Mouse (Mus musculus): ENCODE data around the gene Dok3. TPM values are rescaled to one million over a fixed set of nuclear protein-coding genes. Genes with fewer than 3 reads are reported as not detected.

Dok3 gene
- total and polyA plus RNA-seq, 3 experiments = 9.0 to 38.4 (median 30.3) TPM

DNA sequence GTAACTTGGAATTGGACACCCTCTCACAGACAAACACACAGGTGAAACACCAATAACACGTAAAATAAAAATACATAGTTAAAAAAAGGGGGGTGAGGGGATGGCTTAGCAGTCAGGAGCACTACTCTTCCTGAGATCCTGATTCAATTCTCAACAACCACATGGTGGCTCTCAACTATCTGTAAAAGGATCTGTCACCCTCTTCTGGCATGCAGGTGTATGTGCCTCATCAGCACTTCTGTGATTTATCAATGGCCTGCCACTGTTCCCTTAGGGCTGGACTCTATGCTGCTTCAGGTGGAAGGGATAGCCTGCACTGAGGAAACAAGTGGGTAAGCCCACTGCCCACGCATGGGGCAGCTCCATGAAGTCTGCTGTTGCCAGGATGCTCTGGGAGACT lies 11.8 kb upstream of the Dok3 start:
- Histone ChIP-seq H3K9ac (ENCODE audit: insufficient read depth, low read depth) (no peak overlapping the region), H3K27me3 (replicated peaks) (no peaks in the 10 kb centered on the region), H3K4me1 (ENCODE audit: control insufficient read depth in 1 of 2, insufficient read depth in 2 of 2) (peaks cover 0 to 8% of the 10 kb centered on the region in 2 experiments; a peak in 3 of 4 replicates), H3K27ac (ENCODE audit: insufficient read depth, low read depth) (no peak overlapping the region), H3K79me2 (replicated peaks; ENCODE audit: control insufficient read depth, extremely low read depth, insufficient read depth, poor library complexity, severe bottlenecking) (no peaks in the 10 kb centered on the region; the same call in 1 of the 2 replicates), H3K36me3 (replicated peaks in 1 of 2; ENCODE audit: control insufficient read depth in 1 of 2, insufficient read depth in 1 of 2, low read length in 1 of 2) (peaks cover 66 to 86% of the 10 kb centered on the region in 2 experiments), H3K4me2 (ENCODE audit: insufficient read depth, low read depth, poor library complexity, severe bottlenecking) (no peak overlapping the region), H3K4me3 (replicated peaks in 1 of 3; ENCODE audit: low read depth in 2 of 3, low read length in 2 of 3, poor library complexity in 1 of 3) (no peak overlapping the region), H3K9me3 (replicated peaks; ENCODE audit: low read length) (no peaks in the 10 kb centered on the region)
- TF ChIP-seq ZC3H11A (IDR thresholded peaks at IDR 0.05; ENCODE audit: low read depth, low read length) = no peak
- TF ChIP-seq ELF1 (IDR thresholded peaks at IDR 0.05; ENCODE audit: low read depth, low read length) = no peak
- peak; percentile 60; the same call in 1 of the 2 replicates for TF ChIP-seq MYC (IDR thresholded peaks at IDR 0.05; ENCODE audit: low read depth, low read length)
- TF ChIP-seq MXI1 (IDR thresholded peaks at IDR 0.05; ENCODE audit: low read depth, low read length) = no peak
- TF ChIP-seq NELFE (IDR thresholded peaks at IDR 0.05; ENCODE audit: low read depth, low read length) = no peak
- peak; percentile 79 for TF ChIP-seq MAFK (IDR thresholded peaks at IDR 0.05; ENCODE audit: insufficient replicate concordance, low read length)
- no peak for TF ChIP-seq ZNF384 (IDR thresholded peaks at IDR 0.05; ENCODE audit: low read depth, low read length)
- no peak for TF ChIP-seq ETS1 (conservative IDR thresholded peaks at IDR 0.05; ENCODE audit: low read depth, low read length)
- TF ChIP-seq PAX5 (IDR thresholded peaks at IDR 0.05; ENCODE audit: low read length) = no peak
- TF ChIP-seq USF2 (conservative IDR thresholded peaks at IDR 0.05; ENCODE audit: low read depth, low read length) = no peak
- TF ChIP-seq RCOR1 (conservative IDR thresholded peaks at IDR 0.05; ENCODE audit: low read depth, low read length) = no peak
- no peak for TF ChIP-seq POLR2A (IDR thresholded peaks at IDR 0.05; ENCODE audit: low read depth, low read length)
- no peak for TF ChIP-seq BHLHE40 (IDR thresholded peaks at IDR 0.05; ENCODE audit: low read depth, low read length)
- TF ChIP-seq MEF2A (IDR thresholded peaks at IDR 0.05; ENCODE audit: borderline replicate concordance, low read depth, low read length) = no peak
- peak; percentile 41 for TF ChIP-seq RAD21 (IDR thresholded peaks at IDR 0.05; ENCODE audit: low read depth, low read length)
- TF ChIP-seq CTCF (conservative IDR thresholded peaks at IDR 0.05 in 1 of 2, IDR thresholded peaks at IDR 0.05 in 1 of 2; ENCODE audit: low read depth in 2 of 2, low read length in 2 of 2) = peak in 1 of 2 experiments; percentile 74; a peak in 2 of 4 replicates
- no peak for TF ChIP-seq MAX (IDR thresholded peaks at IDR 0.05; ENCODE audit: low read length)
- no peak for TF ChIP-seq NRF1 (IDR thresholded peaks at IDR 0.05; ENCODE audit: low read depth, low read length)
- TF ChIP-seq SMC3 (IDR thresholded peaks at IDR 0.05; ENCODE audit: low read depth, low read length) = peak; percentile 46
- no peak for TF ChIP-seq GABPA (IDR thresholded peaks at IDR 0.05; ENCODE audit: insufficient replicate concordance, low read depth, low read length)
- no peak for TF ChIP-seq E2F4 (IDR thresholded peaks at IDR 0.05; ENCODE audit: insufficient replicate concordance, low read depth, low read length)
- TF ChIP-seq CHD1 (IDR thresholded peaks at IDR 0.05; ENCODE audit: low read depth, low read length) = no peak
- no peak for TF ChIP-seq SIN3A (IDR thresholded peaks at IDR 0.05; ENCODE audit: low read length)
- TF ChIP-seq KAT2A (IDR thresholded peaks at IDR 0.05; ENCODE audit: insufficient replicate concordance, low read length) = no peak
- TF ChIP-seq HCFC1 (IDR thresholded peaks at IDR 0.05; ENCODE audit: low read depth, low read length) = no peak
- TF ChIP-seq CHD2 (IDR thresholded peaks at IDR 0.05; ENCODE audit: low read length) = no peak
- TF ChIP-seq POLR2AphosphoS2 (IDR thresholded peaks at IDR 0.05; ENCODE audit: low read depth, low read length) = no peak
- TF ChIP-seq UBTF (IDR thresholded peaks at IDR 0.05; ENCODE audit: low read depth, low read length) = no peak
- no peak for TF ChIP-seq TCF12 (IDR thresholded peaks at IDR 0.05; ENCODE audit: low read depth, low read length)
- no peak for TF ChIP-seq MAZ (IDR thresholded peaks at IDR 0.05; ENCODE audit: low read depth, low read length)
- TF ChIP-seq USF1 (IDR thresholded peaks at IDR 0.05; ENCODE audit: low read depth, low read length) = no peak
- no peak for TF ChIP-seq EP300 (IDR thresholded peaks at IDR 0.05; ENCODE audit: low read length)
- TF ChIP-seq JUN (IDR thresholded peaks at IDR 0.05; ENCODE audit: insufficient read depth, low read depth, low read length) = no peak
- TF ChIP-seq TBP (conservative IDR thresholded peaks at IDR 0.05; ENCODE audit: low read depth, low read length) = no peak
- no peak for TF ChIP-seq ZMIZ1 (IDR thresholded peaks at IDR 0.05; ENCODE audit: low read depth, low read length)
- in situ Hi-C loops (cut with MboI; ENCODE audit: low pct_ligation_motif_present, low pct_unique_long_range_greater_than_20kb, low sequenced_read_pairs) (no loop called here), dilution Hi-C loops (cut with MboI; ENCODE audit: extremely low pct_ligation_motif_present, extremely low pct_unique_long_range_greater_than_20kb, low sequenced_read_pairs) (no loop called here)
- DNase-seq (ENCODE audit: extremely low read depth) = peak; percentile 19

All from CH12.LX (cell line).